Mouse (Mus musculus) midbrain, embryonic 13.5 days (tissue): ENCODE measurements at regions not wholly inside any gene's neighbourhood (a gene's known extent, or its start where the extent isn't known, plus 50 kb on each side); places are given as distances from the start of the nearest gene placed in this dataset.

Experiments used
- ATAC-seq: fragments of 200-750 bp; cut with Nextera tagmentation; 2 replicates; pipeline ENCODE4 v1.8.0; 2017; ENCODE audit warnings: mild to moderate bottlenecking, moderate TSS enrichment, moderate library complexity
- H3K27ac ChIP-seq: fragments of 300-500 bp; sonication (generic); 2 replicates; pipeline ENCODE4 v1.5.1; 2015; ENCODE audit warnings: inconsistent platforms, mild to moderate bottlenecking, moderate library complexity
- H3K27me3 ChIP-seq: fragments of 300-500 bp; sonication (generic); 2 replicates; pipeline ENCODE4 v1.6.1; 2015; ENCODE audit warnings: mild to moderate bottlenecking, inconsistent platforms
- H3K36me3 ChIP-seq: fragments of 300-500 bp; sonication (generic); 2 replicates; pipeline ENCODE4 v1.6.1; 2015; ENCODE audit warnings: mild to moderate bottlenecking, inconsistent platforms
- H3K4me1 ChIP-seq: fragments of 300-500 bp; sonication (generic); replicated peaks from 2 replicates; pipeline ENCODE4 v1.6.1; 2015; ENCODE audit warnings: inconsistent platforms
- H3K4me2 ChIP-seq: fragments of 300-500 bp; sonication (generic); replicated peaks from 2 replicates; pipeline ENCODE4 v1.6.1; 2015; ENCODE audit warnings: moderate library complexity, mild to moderate bottlenecking, inconsistent platforms
- H3K4me3 ChIP-seq: fragments of 300-500 bp; sonication (generic); replicated peaks from 2 replicates; pipeline ENCODE4 v1.5.1; 2015; ENCODE audit warnings: mild to moderate bottlenecking, inconsistent platforms
- H3K9ac ChIP-seq: fragments of 300-500 bp; sonication (generic); replicated peaks from 2 replicates; pipeline ENCODE4 v1.6.1; 2015; ENCODE audit warnings: mild to moderate bottlenecking, inconsistent platforms
- H3K9me3 ChIP-seq: fragments of 300-500 bp; sonication (generic); 2 replicates; pipeline ENCODE4 v1.6.1; 2016; ENCODE audit warnings: mild to moderate bottlenecking, inconsistent platforms
- WGBS: fragments of 180-500 bp; shearing (Covaris S2); methylation state at CpG from one replicate; pipeline ENCODE4 v1.1.7; 2015; 5-methylcytosine and 5-hydroxymethylcytosine counted together

DNA sequence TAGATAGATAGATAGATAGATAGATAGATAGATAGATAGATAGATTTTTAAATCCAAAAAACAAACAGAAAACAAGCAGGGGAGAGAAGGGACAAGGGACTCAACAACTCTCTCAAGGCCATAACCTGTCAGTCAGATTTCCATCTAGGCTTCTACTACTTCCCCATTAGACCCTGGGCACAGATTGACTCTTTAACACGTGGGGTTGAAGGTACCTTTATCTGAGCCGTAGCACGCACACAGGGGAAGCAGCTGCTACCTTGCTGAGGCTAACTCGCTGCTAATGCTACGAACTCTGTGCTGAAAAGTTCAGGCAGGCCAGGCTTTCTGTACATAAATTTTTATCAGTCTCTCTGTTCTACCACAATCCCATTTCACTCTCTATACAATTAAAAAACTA lies 191.4 kb upstream of the Tank start:
- no peak for ATAC-seq
- WGBS = 86% methylated on average over 5 of the region's 5 CpGs

GRCm38 (mm10) chr2:61384467-61384866 lies 193.9 kb upstream of the Tank start:
- ATAC-seq = no peak
- Histone ChIP-seq H3K27ac (no peak overlapping the region), H3K36me3 (no peaks in the 10 kb centered on the region), H3K27me3 (no peaks in the 10 kb centered on the region), H3K9ac (no peak overlapping the region), H3K4me2 (no peak overlapping the region), H3K9me3 (no peaks in the 10 kb centered on the region), H3K4me3 (no peak overlapping the region), H3K4me1 (no peaks in the 10 kb centered on the region)
- 86% methylated on average over 6 of the region's 6 CpGs for WGBS

More for the DNA sequence above, 191.4 kb upstream of the Tank start:
- Histone ChIP-seq H3K9me3 (no peaks in the 10 kb centered on the region), H3K4me3 (no peak overlapping the region), H3K9ac (no peak overlapping the region), H3K27ac (no peak overlapping the region), H3K4me1 (no peaks in the 10 kb centered on the region), H3K27me3 (no peaks in the 10 kb centered on the region), H3K36me3 (no peaks in the 10 kb centered on the region), H3K4me2 (no peak overlapping the region)

DNA sequence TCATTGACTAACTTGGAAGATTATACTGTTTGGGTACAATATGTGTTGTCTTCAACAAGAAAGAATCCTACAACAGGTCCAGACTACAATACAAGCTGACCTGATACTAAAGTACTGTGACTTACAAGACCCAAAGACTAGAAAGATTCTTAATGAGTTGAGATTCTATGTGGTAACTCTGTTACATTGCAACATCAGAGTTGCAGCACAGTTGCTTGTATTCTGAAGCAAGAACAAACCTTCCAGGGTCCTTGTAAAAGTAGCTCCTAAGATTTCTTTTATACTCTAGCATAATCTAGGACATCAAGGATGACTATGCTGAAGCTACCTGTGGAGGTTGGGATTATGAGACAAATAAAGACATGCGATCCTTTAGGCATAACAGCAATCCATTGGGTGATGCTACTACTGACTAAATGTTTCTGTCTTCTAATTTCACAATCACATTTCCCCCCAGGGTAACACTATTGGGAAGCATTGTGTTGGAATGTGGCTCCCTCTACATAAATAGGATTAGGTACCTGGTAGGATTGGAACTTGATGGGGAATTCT lies 194.6 kb upstream of the Tank start:
- ATAC-seq = no peak
- 97% methylated on average over 1 of the region's 1 CpGs for WGBS

DNA sequence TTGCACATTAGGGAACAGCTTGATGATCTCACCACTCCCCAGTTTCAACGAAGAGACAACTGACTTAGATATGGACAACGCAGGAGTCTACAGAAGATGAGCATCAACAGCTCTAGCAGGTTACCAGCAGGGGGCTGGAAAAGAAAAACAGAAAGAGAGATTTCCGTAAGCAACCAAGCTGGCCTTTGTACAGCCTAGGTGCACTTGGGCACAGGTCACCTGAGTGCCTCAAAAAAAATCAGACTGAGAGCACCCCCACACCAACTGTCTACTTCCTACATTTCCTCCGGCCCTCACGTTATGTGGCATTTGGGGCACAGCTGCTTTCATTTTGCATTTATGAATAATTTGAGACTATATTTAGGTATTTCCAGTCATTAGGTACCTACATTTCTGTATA lies 199.3 kb upstream of the Tank start:
- Histone ChIP-seq H3K36me3 (no peaks in the 10 kb centered on the region), H3K27ac (no peak overlapping the region), H3K4me3 (no peak overlapping the region), H3K27me3 (no peaks in the 10 kb centered on the region), H3K9me3 (no peaks in the 10 kb centered on the region), H3K9ac (no peak overlapping the region), H3K4me1 (0 out of 2 replicates have a peak, but pooled peaks cover 3% of the 10 kb centered on the region), H3K4me2 (no peak overlapping the region)
- ATAC-seq = no peak
- 78% methylated on average over 5 of the region's 5 CpGs for WGBS

More for the DNA sequence above, 194.6 kb upstream of the Tank start:
- Histone ChIP-seq H3K9ac (no peak overlapping the region), H3K36me3 (no peaks in the 10 kb centered on the region), H3K4me1 (0 out of 2 replicates have a peak, but pooled peaks cover 3% of the 10 kb centered on the region), H3K4me3 (no peak overlapping the region), H3K27me3 (no peaks in the 10 kb centered on the region), H3K4me2 (no peak overlapping the region), H3K9me3 (no peaks in the 10 kb centered on the region), H3K27ac (no peak overlapping the region)

DNA sequence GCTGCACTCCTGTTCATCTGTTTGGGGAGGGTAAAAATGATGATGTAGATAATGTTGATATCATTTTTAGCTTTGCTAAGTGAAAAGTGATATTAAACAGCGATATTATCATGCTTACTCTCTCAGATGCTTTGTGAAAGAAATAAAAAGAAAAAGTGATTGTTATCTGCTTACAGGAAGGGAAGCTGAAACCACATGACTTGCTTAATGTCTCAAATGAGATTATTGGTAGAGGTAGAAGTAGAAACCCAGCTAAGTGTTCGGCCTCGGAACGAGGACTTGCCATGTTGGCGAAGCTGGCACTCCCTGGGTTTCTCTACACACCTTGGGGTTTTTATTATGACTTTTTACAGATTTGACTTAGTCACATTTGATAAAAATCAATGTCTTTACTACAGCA lies 200.1 kb upstream of the Tank start:
- Histone ChIP-seq H3K4me1 (0 out of 2 replicates have a peak, but pooled peaks cover 3% of the 10 kb centered on the region), H3K36me3 (no peaks in the 10 kb centered on the region), H3K4me3 (no peak overlapping the region), H3K27me3 (no peaks in the 10 kb centered on the region), H3K4me2 (no peak overlapping the region), H3K27ac (no peak overlapping the region), H3K9me3 (no peaks in the 10 kb centered on the region), H3K9ac (no peak overlapping the region)
- ATAC-seq = no peak
- 89% methylated on average over 5 of the region's 5 CpGs for WGBS

GRCm38 (mm10) chr2:61377756-61378155 lies 200.6 kb upstream of the Tank start:
- H3K27ac ChIP-seq = no peak overlapping the region
- no peak overlapping the region for H3K9ac ChIP-seq
- no peak overlapping the region for H3K4me3 ChIP-seq
- no peak for ATAC-seq
- H3K27me3 ChIP-seq = no peaks in the 10 kb centered on the region
- no peak overlapping the region for H3K4me2 ChIP-seq
- 0 out of 2 replicates have a peak, but pooled peaks cover 3% of the 10 kb centered on the region for H3K4me1 ChIP-seq
- H3K36me3 ChIP-seq = no peaks in the 10 kb centered on the region
- no peaks in the 10 kb centered on the region for H3K9me3 ChIP-seq
- WGBS = 89% methylated on average over 8 of the region's 8 CpGs

DNA sequence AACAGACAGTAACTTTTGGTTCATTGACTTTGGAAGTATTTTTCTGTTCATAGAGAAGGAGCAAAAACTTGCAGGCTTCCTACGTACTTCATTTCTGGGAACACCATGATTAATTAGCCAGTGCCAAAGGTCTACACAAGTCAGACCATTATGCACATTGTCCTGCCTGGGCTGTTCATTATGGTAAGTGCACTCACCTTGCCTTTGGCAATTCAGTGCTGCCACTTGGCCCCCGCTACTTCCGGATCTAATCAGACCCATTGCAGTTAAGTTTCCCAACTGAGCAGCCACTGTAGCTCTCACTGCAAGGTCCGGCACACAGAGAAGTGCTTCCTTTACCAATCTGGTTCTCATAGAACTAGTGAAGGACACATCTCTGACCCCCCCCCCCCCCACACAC lies 215.8 kb upstream of the Tank start:
- H3K4me2 ChIP-seq = no peak overlapping the region
- no peaks in the 10 kb centered on the region for H3K36me3 ChIP-seq
- no peak overlapping the region for H3K27ac ChIP-seq
- no peak for ATAC-seq
- H3K4me1 ChIP-seq = no peaks in the 10 kb centered on the region
- no peaks in the 10 kb centered on the region for H3K9me3 ChIP-seq
- 89% methylated on average over 4 of the region's 4 CpGs for WGBS
- no peak overlapping the region for H3K4me3 ChIP-seq
- no peak overlapping the region for H3K9ac ChIP-seq
- no peaks in the 10 kb centered on the region for H3K27me3 ChIP-seq

DNA sequence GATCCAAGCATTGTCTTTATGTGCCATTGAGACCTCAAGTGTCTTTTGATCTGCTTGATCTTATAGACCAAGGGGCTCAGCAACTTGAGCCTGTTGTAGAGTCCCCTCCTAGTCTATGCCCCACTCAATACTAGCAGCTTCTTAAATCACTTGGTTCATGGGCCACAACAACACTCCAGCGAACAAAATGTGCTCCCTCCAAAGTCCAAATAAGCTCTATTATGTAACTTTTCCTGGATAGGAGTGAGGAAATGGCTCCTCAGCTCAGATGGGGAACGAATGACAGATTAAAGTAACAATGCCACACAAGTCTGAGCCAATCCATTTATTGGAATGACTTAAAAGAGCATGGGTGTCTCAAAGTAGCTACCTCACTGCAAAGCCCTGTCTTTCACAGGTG lies 217.0 kb upstream of the Tank start:
- H3K4me3 ChIP-seq = no peak overlapping the region
- H3K27ac ChIP-seq = no peak overlapping the region
- ATAC-seq = no peak
- H3K27me3 ChIP-seq = no peaks in the 10 kb centered on the region
- H3K4me1 ChIP-seq = no peaks in the 10 kb centered on the region
- H3K36me3 ChIP-seq = no peaks in the 10 kb centered on the region
- WGBS = 86% methylated on average over 2 of the region's 2 CpGs
- H3K4me2 ChIP-seq = no peak overlapping the region
- H3K9me3 ChIP-seq = no peaks in the 10 kb centered on the region
- no peak overlapping the region for H3K9ac ChIP-seq

- no peak overlapping the region for H3K27ac ChIP-seq
- ATAC-seq = no peak
- H3K4me2 ChIP-seq = no peak overlapping the region
Observed at GRCm38 (mm10) chr2:61354104-61354503, 224.3 kb upstream of the Tank start.

GRCm38 (mm10) chr2:61347451-61347850 lies 230.9 kb upstream of the Tank start:
- Histone ChIP-seq H3K4me2 (no peak overlapping the region), H3K27ac (no peak overlapping the region), H3K4me1 (no peaks in the 10 kb centered on the region), H3K36me3 (no peaks in the 10 kb centered on the region), H3K4me3 (no peak overlapping the region), H3K9me3 (no peaks in the 10 kb centered on the region), H3K27me3 (no peaks in the 10 kb centered on the region), H3K9ac (no peak overlapping the region)
- ATAC-seq = no peak
- WGBS = 88% methylated on average over 3 of the region's 3 CpGs

More at GRCm38 (mm10) chr2:61354104-61354503, 224.3 kb upstream of the Tank start:
- 69% methylated on average over 8 of the region's 8 CpGs for WGBS
- no peaks in the 10 kb centered on the region for H3K36me3 ChIP-seq
- no peak overlapping the region for H3K4me3 ChIP-seq
- no peaks in the 10 kb centered on the region for H3K4me1 ChIP-seq
- H3K27me3 ChIP-seq = no peaks in the 10 kb centered on the region
- H3K9ac ChIP-seq = no peak overlapping the region
- no peaks in the 10 kb centered on the region for H3K9me3 ChIP-seq

DNA sequence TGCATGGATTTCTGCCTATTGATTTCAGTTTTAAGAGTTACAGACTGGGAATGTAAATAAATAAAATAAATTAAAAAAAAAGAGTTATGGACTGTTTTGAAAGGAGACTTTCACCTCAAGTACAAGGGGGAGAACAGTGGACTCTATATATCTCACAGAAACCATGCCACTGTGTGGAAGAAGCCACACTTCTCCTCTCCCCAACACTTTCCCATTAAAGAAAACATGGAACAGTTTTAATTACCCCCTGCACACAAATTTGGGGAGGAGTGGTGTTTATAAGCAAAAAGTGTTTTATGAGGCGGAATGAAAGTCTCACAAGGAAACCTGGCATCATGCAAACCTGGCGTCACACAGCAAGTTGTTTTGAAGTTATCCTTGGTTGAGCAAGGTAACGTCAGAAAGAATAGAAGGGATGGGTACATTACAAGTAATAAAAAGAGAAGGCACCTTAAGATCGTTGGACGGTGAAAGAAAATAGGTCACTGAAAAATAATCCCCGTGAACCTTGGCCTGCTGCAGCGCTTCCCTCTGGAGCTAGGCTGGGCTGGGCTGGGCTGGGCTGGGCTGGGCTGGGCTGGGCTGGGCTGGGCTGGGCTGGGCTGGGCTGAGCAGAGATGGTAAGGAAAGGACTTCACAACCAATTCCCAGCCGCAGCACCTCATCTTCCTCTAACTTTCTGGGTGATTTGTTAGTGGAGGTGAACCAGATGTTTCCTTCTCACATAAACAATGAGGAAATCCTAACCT lies 232.2 kb upstream of the Tank start:
- no peak overlapping the region for H3K27ac ChIP-seq
- ATAC-seq = no peak
- H3K9ac ChIP-seq = no peak overlapping the region
- no peaks in the 10 kb centered on the region for H3K36me3 ChIP-seq
- H3K4me1 ChIP-seq = no peaks in the 10 kb centered on the region
- no peak overlapping the region for H3K4me2 ChIP-seq
- H3K4me3 ChIP-seq = no peak overlapping the region
- H3K27me3 ChIP-seq = no peaks in the 10 kb centered on the region
- no peaks in the 10 kb centered on the region for H3K9me3 ChIP-seq
- 68% methylated on average over 8 of the region's 8 CpGs for WGBS

GRCm38 (mm10) chr2:61345311-61345710 lies 233.1 kb upstream of the Tank start:
- H3K4me2 ChIP-seq = no peak overlapping the region
- no peak overlapping the region for H3K9ac ChIP-seq
- no peaks in the 10 kb centered on the region for H3K4me1 ChIP-seq
- H3K27ac ChIP-seq = no peak overlapping the region
- no peaks in the 10 kb centered on the region for H3K27me3 ChIP-seq
- no peak overlapping the region for H3K4me3 ChIP-seq
- no peaks in the 10 kb centered on the region for H3K9me3 ChIP-seq
- ATAC-seq = no peak
- no peaks in the 10 kb centered on the region for H3K36me3 ChIP-seq
- WGBS = 85% methylated on average over 7 of the region's 7 CpGs
